ENCODE assay signal across 17 mouse cellular contexts in the genomic region with DNA sequence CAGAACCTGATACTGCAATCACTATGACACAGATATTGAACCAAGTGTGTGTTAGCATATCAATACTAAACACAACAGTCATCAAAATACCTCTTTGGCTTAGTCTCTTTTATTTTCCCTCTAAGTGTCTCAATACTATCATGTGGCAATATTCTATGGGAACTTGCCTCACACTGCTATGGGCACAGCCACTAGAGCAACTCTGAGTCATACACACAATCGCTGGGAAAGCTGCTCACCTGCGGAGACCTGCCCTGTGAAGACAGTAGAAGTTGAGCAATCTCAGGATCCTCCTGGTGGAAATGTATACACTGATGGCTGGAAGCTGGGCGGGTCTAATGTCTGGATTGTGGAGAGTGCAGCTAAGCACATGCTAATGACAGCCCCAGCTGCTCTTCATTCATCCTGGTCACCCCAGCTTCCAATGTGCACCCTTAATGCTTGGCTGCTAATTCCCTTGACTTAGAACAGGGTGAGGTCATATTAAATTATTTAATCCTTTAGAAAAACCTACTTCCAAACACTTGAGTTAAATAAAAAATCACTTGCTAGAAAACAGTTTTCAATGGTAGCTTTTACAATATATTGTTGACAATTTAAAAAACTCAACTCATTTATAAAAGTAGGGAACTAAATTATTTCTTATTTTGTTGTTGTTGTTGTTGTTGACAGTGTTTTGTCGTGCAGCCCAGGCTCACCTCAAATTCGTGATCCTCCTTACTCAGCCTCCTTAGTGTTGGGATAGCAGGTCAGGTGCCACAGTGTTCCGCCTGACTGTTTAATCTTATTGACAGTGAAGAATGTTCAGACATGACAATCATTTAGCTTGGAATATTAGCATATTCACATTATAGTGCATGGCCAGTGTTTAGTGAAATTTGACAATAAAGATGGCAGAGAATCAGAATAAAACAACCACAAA.
DNase-seq lines count a peak whose midpoint lies in the region; ATAC-seq and TF ChIP-seq lines count a peak whose summit lies in the region.
"Had no signal": no experiment of that assay in that cellular context is flagged by ENCODE, and none has a peak within 500 bp of the region (broad histone marks: within the 10 kb centered on the region; RNA-seq: fewer than 3 reads in every experiment).

No protein-coding gene starts in this region.

- H3K9ac ChIP-seq in heart, embryonic 14.5 days (ENCODE audit: low read length) = no peak overlapping the region
- no peak overlapping the region for H3K9ac ChIP-seq in midbrain, embryonic 11.5 days (ENCODE audit: low read length)
- H3K9ac ChIP-seq in midbrain, postnatal 0 days (replicated peaks; ENCODE audit: low read length, poor library complexity, severe bottlenecking) = no peak overlapping the region
- H3K9ac ChIP-seq in forebrain, embryonic 14.5 days (ENCODE audit: low read length) = no peak overlapping the region
- H3K9ac ChIP-seq: embryonic facial prominence, embryonic 13.5 days; liver, embryonic 13.5 days had no signal

- no peak for TF ChIP-seq CTCF in midbrain, postnatal 0 days (IDR thresholded peaks at IDR 0.05)

- no peaks in the 10 kb centered on the region for H3K9me3 ChIP-seq in heart, embryonic 14.5 days (ENCODE audit: control insufficient read depth, low read length)
- no peaks in the 10 kb centered on the region for H3K9me3 ChIP-seq in heart, embryonic 10.5 days
- H3K9me3 ChIP-seq in midbrain, embryonic 11.5 days (ENCODE audit: control insufficient read depth, low read length) = no peaks in the 10 kb centered on the region
- H3K9me3 ChIP-seq in midbrain, postnatal 0 days (ENCODE audit: low read length) = no peaks in the 10 kb centered on the region
- no peaks in the 10 kb centered on the region for H3K9me3 ChIP-seq in forebrain, embryonic 14.5 days (replicated peaks; ENCODE audit: control insufficient read depth, low read length)
- H3K9me3 ChIP-seq: embryonic facial prominence, embryonic 13.5 days; liver, embryonic 13.5 days had no signal

- no peaks in the 10 kb centered on the region for H3K27me3 ChIP-seq in heart, embryonic 14.5 days (ENCODE audit: control insufficient read depth, insufficient read depth, low read length)
- no peaks in the 10 kb centered on the region for H3K27me3 ChIP-seq in heart, embryonic 10.5 days (ENCODE audit: insufficient read depth, poor library complexity, severe bottlenecking)
- no peaks in the 10 kb centered on the region for H3K27me3 ChIP-seq in midbrain, embryonic 11.5 days (ENCODE audit: control insufficient read depth, insufficient read depth, low read length)
- no peaks in the 10 kb centered on the region for H3K27me3 ChIP-seq in midbrain, postnatal 0 days (ENCODE audit: insufficient read depth, low read length)
- H3K27me3 ChIP-seq in forebrain, embryonic 14.5 days (replicated peaks; ENCODE audit: control insufficient read depth, insufficient read depth, low read length) = no peaks in the 10 kb centered on the region
- H3K27me3 ChIP-seq: embryonic facial prominence, embryonic 13.5 days; liver, embryonic 13.5 days had no signal

- H3K36me3 ChIP-seq in heart, embryonic 14.5 days (ENCODE audit: control insufficient read depth, insufficient read depth, low read length) = no peaks in the 10 kb centered on the region
- no peaks in the 10 kb centered on the region for H3K36me3 ChIP-seq in heart, embryonic 10.5 days
- no peaks in the 10 kb centered on the region for H3K36me3 ChIP-seq in midbrain, embryonic 11.5 days (ENCODE audit: control insufficient read depth, insufficient read depth, low read length)
- no peaks in the 10 kb centered on the region for H3K36me3 ChIP-seq in midbrain, postnatal 0 days (ENCODE audit: insufficient read depth, low read length)
- no peaks in the 10 kb centered on the region for H3K36me3 ChIP-seq in forebrain, embryonic 14.5 days (ENCODE audit: control insufficient read depth, insufficient read depth, low read length)
- H3K36me3 ChIP-seq: embryonic facial prominence, embryonic 13.5 days; liver, embryonic 13.5 days had no signal

- no peak overlapping the region for H3K4me3 ChIP-seq in heart, embryonic 14.5 days (ENCODE audit: control insufficient read depth in 1 of 2, insufficient read depth in 1 of 2, low read depth in 1 of 2, low read length in 2 of 2)
- H3K4me3 ChIP-seq in heart, embryonic 10.5 days = no peak overlapping the region
- H3K4me3 ChIP-seq in midbrain, embryonic 11.5 days (ENCODE audit: low read depth, low read length) = no peak overlapping the region
- no peak overlapping the region for H3K4me3 ChIP-seq in midbrain, postnatal 0 days (ENCODE audit: low read depth, low read length)
- no peak overlapping the region for H3K4me3 ChIP-seq in forebrain, embryonic 14.5 days (ENCODE audit: low read depth, low read length)
- H3K4me3 ChIP-seq: embryonic facial prominence, embryonic 13.5 days; liver, embryonic 13.5 days had no signal

- 0 out of 2 replicates have a peak, but pooled peaks have one; percentile 13 for ATAC-seq in heart, embryonic 14.5 days (ENCODE audit: insufficient number of reproducible peaks, insufficient read depth, low FRiP score, low read depth)
- peak; percentile 65 for ATAC-seq in midbrain, embryonic 11.5 days (ENCODE audit: low FRiP score)
- no peak for ATAC-seq in midbrain, postnatal 0 days (ENCODE audit: low FRiP score)
- peak; percentile 80 for ATAC-seq in forebrain, embryonic 14.5 days
- ATAC-seq: hindbrain, embryonic 16.5 days had no signal

- no peak for DNase-seq in heart, embryonic 10.5 days (ENCODE audit: low spot score)
- peak; percentile 56 for DNase-seq in midbrain, embryonic 11.5 days (ENCODE audit: low spot score, missing footprints)
- DNase-seq in midbrain, postnatal 0 days (ENCODE audit: low spot score) = no peak
- DNase-seq in forebrain, embryonic 14.5 days (ENCODE audit: low spot score) = peak; percentile 51
- peak; percentile 14 for DNase-seq in retina, postnatal 1 day
- no peak for DNase-seq in ovary, postnatal 14 days (ENCODE audit: low spot score)
- DNase-seq in embryo, embryonic 10 days (ENCODE audit: low spot score) = no peak
- DNase-seq: adrenal gland, postnatal 14 days; B cell, adult 2 months; cerebellum, adult 18-20 months; gastrocnemius, postnatal 10 days; heart, postnatal 14 days; liver, embryonic 13.5 days; thymus, postnatal 36 days had no signal

- peaks cover 0 to 3% of the 10 kb centered on the region in 2 experiments; a peak in 1 of 4 replicates for H3K4me1 ChIP-seq in heart, embryonic 14.5 days (ENCODE audit: control insufficient read depth in 2 of 2, insufficient read depth in 2 of 2, low read length in 2 of 2)
- no peaks in the 10 kb centered on the region for H3K4me1 ChIP-seq in heart, embryonic 10.5 days
- no peaks in the 10 kb centered on the region for H3K4me1 ChIP-seq in midbrain, embryonic 11.5 days (ENCODE audit: control insufficient read depth, insufficient read depth, low read length)
- H3K4me1 ChIP-seq in midbrain, postnatal 0 days (ENCODE audit: insufficient read depth, low read length) = no peaks in the 10 kb centered on the region
- peaks cover 4% of the 10 kb centered on the region; the same call in 1 of the 2 replicates for H3K4me1 ChIP-seq in forebrain, embryonic 14.5 days (ENCODE audit: control insufficient read depth, insufficient read depth, low read length)
- H3K4me1 ChIP-seq: embryonic facial prominence, embryonic 13.5 days; liver, embryonic 13.5 days had no signal

- no peak overlapping the region for H3K27ac ChIP-seq in heart, embryonic 14.5 days (replicated peaks in 1 of 2; ENCODE audit: control insufficient read depth in 1 of 2, insufficient read depth in 1 of 2, low read depth in 2 of 2, low read length in 2 of 2)
- H3K27ac ChIP-seq in heart, embryonic 10.5 days = no peak overlapping the region
- no peak overlapping the region for H3K27ac ChIP-seq in midbrain, embryonic 11.5 days (ENCODE audit: low read depth, low read length)
- no peak overlapping the region for H3K27ac ChIP-seq in midbrain, postnatal 0 days (ENCODE audit: low read depth, low read length)
- no peak overlapping the region for H3K27ac ChIP-seq in forebrain, embryonic 14.5 days (ENCODE audit: low read depth, low read length)
- H3K27ac ChIP-seq: embryonic facial prominence, embryonic 13.5 days; liver, embryonic 13.5 days had no signal

- WGBS in heart, embryonic 14.5 days = 71% methylated on average over 6 of the region's 6 CpGs
- 71% methylated on average over 6 of the region's 6 CpGs for WGBS in heart, embryonic 10.5 days
- 78% methylated on average over 6 of the region's 6 CpGs for WGBS in midbrain, embryonic 11.5 days
- WGBS in midbrain, postnatal 0 days = 71% methylated on average over 6 of the region's 6 CpGs
- 47% methylated on average over 6 of the region's 6 CpGs for WGBS in forebrain, embryonic 14.5 days

- no peak overlapping the region for H3K4me2 ChIP-seq in heart, embryonic 14.5 days (ENCODE audit: low read length)
- H3K4me2 ChIP-seq in midbrain, embryonic 11.5 days = no peak overlapping the region
- no peak overlapping the region for H3K4me2 ChIP-seq in midbrain, postnatal 0 days (ENCODE audit: low read depth, low read length, poor library complexity, severe bottlenecking)
- H3K4me2 ChIP-seq in forebrain, embryonic 14.5 days (ENCODE audit: low read length) = no peak overlapping the region
- H3K4me2 ChIP-seq: embryonic facial prominence, embryonic 13.5 days; liver, embryonic 13.5 days had no signal

Comparison
In these comparisons a context has a peak if more than half of its experiments do, and no peak if none do; other contexts are left out.
1. DNase-seq: peak in midbrain, embryonic 11.5 days (single experiment), forebrain, embryonic 14.5 days (single experiment) and retina, postnatal 1 day (single experiment); none in heart, embryonic 10.5 days (single experiment), midbrain, postnatal 0 days (single experiment), ovary, postnatal 14 days (single experiment) and embryo, embryonic 10 days (single experiment).